Mouse (Mus musculus) megakaryocyte, adult 5-6 weeks (primary cell): ENCODE measurements around the gene Scgb1b27. TPM values are rescaled to one million over a fixed set of nuclear protein-coding genes. Genes with fewer than 3 reads are reported as not detected.
"Not testable (repeated sequence)": the region's sequence is repeated elsewhere in the genome, so short reads cannot be mapped to it uniquely, and the experiment has no call there.

Experiments
- ATAC-seq: 2 replicates; pipeline ENCODE4 v1.8.0; 2016; ENCODE audit warnings: mild to moderate bottlenecking, inconsistent platforms; ENCODE audit not compliant: poor library complexity, severe bottlenecking
- total RNA-seq, 2 experiments: library from RNA; stranded (forward) in 1 of 2; stranded (reverse) in 1 of 2; fragments of 153-499, 151-499 nt in 1 of 2; fragments of 221-1000, 200-1000 nt in 1 of 2; gene quantifications; 2 replicates each; pipeline versions ENCODE4 v1.2.3 to v1.2.4; 2015 to 2017

The Scgb1b27 gene
- not detected in 2 replicates for total RNA-seq (2015)
- total RNA-seq (2017), result not detected in 2 replicates

DNA sequence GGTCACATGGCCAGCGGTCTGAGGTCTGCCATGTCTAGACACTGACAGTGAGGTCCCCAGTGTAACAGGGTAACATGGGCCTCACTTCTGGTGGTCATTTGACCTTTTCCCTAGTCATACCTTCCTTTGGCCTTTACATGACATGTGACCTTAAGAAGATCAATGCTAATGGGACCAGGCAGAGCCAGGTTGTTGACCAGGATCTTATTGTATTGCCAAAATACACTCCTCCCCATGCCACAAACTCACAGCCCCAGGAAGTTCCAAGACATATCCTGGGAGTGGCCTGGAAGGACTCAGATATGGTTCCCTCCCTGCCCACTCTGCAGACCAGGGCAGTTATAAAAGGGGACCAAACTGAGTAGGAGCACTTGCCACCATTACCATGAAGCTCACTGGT is at the start of gene Scgb1b27:
Gene Scgb1b27, plus strand, starts transcription at position 301 of the 400 bp plus-strand sequence.
- ATAC-seq, result not testable (repeated sequence)

GRCm38 (mm10) chr7:33982281-33982680 is 39.0 kb upstream of the Scgb1b27 start:
- not testable (repeated sequence) for ATAC-seq

DNA sequence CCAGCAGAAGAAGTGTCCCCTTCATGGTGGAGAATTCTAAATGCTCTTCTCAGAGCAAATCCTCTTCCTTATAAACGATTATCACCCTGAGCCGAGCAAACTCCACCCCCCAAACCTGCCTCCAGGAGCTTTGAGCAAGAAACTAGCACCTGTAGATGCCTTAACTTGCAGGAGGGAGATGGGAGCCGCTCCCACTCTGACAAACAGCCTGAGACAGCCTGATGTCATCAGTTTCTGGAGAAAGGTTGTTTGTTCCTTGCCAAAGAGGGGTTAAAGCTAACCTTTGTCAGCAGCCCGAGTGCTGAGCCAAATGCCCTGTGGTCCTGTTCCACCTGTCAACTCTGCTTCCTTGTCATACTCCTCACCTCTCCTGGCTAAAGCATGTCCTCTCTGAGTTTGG is 7.4 kb upstream of the Scgb1b27 start, which contains the start of gene Scgb2b27:
Gene Scgb2b27, minus strand, starts transcription at position 101 of the 400 bp plus-strand sequence.
- ATAC-seq, result no peak

DNA sequence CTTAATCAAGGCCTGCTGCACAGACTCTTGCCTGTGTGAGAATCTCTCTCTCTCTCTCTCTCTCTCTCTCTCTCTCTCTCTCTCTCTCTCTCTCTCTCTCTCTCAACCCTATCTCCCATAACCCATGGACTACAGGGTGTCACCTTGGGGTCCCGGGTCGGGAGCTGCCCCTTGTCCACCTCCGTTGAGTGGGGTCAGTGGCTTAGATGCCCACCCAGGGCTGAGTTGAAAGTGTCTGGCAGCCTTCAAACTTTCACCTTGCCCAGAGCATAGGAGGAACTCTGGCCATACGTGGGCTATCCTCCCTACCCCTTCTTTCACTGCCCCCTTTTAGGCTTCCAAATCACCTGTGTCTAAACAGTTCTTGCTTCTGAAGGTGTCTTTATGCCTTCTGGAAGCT is 4.4 kb downstream of the Scgb1b27 start:
- no peak for ATAC-seq

GRCm38 (mm10) chr7:34027202-34027601 is 5.9 kb downstream of the Scgb1b27 start:
- ATAC-seq, result not testable (repeated sequence)

GRCm38 (mm10) chr7:34030026-34030425 is 8.7 kb downstream of the Scgb1b27 start:
- no peak for ATAC-seq

DNA sequence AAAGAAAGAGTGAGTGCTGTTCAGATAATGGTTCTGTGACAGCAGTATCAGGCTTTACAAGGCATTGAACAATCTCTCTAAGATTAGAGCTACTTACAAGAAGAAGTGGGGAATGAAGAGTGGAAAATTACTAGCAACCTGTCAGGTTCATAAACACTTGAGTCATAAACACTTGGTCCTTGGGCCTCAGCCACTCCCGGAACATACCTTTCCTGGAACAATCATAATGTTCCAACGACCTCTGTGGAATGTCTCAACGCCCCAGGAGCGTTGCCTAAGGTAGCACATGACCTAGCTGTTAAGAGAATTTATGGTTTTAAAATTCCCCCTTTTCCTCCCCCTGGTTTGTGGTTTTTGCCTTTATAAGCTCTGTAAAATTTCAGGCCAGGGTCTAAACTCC is 13.3 kb downstream of the Scgb1b27 start:
- ATAC-seq, result not testable (repeated sequence)

DNA sequence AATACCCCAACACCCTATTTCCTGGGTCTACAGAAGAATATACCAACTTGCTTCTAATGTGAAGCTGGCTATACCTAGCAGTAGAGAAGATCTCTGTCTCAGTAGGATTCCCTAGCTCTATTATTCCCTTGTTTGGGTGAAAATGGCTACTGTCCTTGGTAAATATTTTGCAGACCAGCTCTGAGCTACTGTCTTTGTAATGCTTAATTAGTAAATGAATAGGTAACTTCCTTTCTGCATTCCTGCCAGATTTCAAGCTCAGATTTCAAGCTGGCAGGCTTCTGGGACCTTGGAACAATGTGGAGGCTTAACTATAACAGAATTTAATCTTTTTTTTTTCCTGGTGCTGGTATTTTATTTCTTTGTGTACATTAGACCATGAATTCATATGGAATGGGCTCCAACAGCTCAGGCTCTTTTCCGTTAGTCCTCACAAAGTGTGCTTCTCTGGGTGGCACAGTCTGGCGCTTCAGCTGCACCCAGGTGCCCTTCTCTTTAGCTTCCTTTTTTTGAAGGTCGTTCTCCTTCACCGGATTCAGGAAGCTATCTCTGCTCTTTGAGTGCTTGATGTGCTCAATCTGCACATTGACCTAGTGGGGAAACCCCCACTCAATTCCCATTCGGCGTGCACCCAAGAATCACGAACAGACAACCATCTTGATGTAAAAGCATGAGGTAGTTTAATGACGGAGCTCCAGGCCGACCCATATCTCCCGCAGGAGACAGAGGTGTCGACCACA is 15.0 kb downstream of the Scgb1b27 start:
- not testable (repeated sequence) for ATAC-seq

- not testable (repeated sequence) for ATAC-seq
Observed at GRCm38 (mm10) chr7:34068132-34068531, 46.8 kb downstream of the Scgb1b27 start.

Other genes with a start within 250 kb of the Scgb1b27 start
- gene Scgb2b26, start 76.4 kb upstream of the Scgb1b27 start, total RNA-seq (2015), result not detected in 2 replicates
- gene Scgb2b26, start 76.4 kb upstream of the Scgb1b27 start, total RNA-seq (2017), result not detected in 2 replicates
- not detected in 2 replicates for gene Scgb2b27, start 7.5 kb upstream of the Scgb1b27 start, total RNA-seq (2015)
- gene Scgb2b27, start 7.5 kb upstream of the Scgb1b27 start, total RNA-seq (2017), result not detected in 2 replicates
- gene Scgb1b30, start 73.9 kb downstream of the Scgb1b27 start, total RNA-seq (2015), result not detected in 2 replicates
- not detected in 2 replicates for gene Scgb1b30, start 73.9 kb downstream of the Scgb1b27 start, total RNA-seq (2017)
- 0.09 and 0.14 TPM in 2 replicates for gene Wtip, start 111.8 kb downstream of the Scgb1b27 start, total RNA-seq (2015)
- 0.33 TPM in 1 of 2 replicates, not detected in the other for gene Wtip, start 111.8 kb downstream of the Scgb1b27 start, total RNA-seq (2017)
- 111 and 115 TPM in 2 replicates for gene Uba2, start 148.1 kb downstream of the Scgb1b27 start, total RNA-seq (2015)
- 121 and 126 TPM in 2 replicates for gene Uba2, start 148.1 kb downstream of the Scgb1b27 start, total RNA-seq (2017)
- 26.1 and 30.6 TPM in 2 replicates for gene Pdcd2l, start 175.2 kb downstream of the Scgb1b27 start, total RNA-seq (2015)
- 33.9 and 37.0 TPM in 2 replicates for gene Pdcd2l, start 175.2 kb downstream of the Scgb1b27 start, total RNA-seq (2017)
- 345 and 348 TPM in 2 replicates for gene Gpi1, start 208.9 kb downstream of the Scgb1b27 start, total RNA-seq (2015)
- gene Gpi1, start 208.9 kb downstream of the Scgb1b27 start, total RNA-seq (2017), result 393 and 429 TPM in 2 replicates
- not detected in 2 replicates for gene Gm6096, start 229.6 kb downstream of the Scgb1b27 start, total RNA-seq (2015)
- not detected in 2 replicates for gene Gm6096, start 229.6 kb downstream of the Scgb1b27 start, total RNA-seq (2017)